Mouse (Mus musculus) liver, embryonic 15.5 days (tissue): ENCODE data around the gene Ap2b1. TPM values are rescaled to one million over a fixed set of nuclear protein-coding genes. Genes with fewer than 3 reads are reported as not detected.
A peak's percentile ranks its signal among the peaks of the same experiment; 100 is the strongest.

ENCODE experiments used
- ATAC-seq: fragments of 200-750 bp; cut with Nextera tagmentation; 2 replicates; pipeline ENCODE4 v1.8.0; 2017; ENCODE audit warnings: moderate number of reproducible peaks, mild to moderate bottlenecking, moderate library complexity; ENCODE audit not compliant: insufficient read depth
- H3K27ac ChIP-seq: fragments of 300-500 bp; sonication (generic); replicated peaks from 2 replicates; pipeline ENCODE4 v1.5.1; 2015; ENCODE audit warnings: mild to moderate bottlenecking, inconsistent platforms
- H3K27me3 ChIP-seq: fragments of 300-500 bp; sonication (generic); 2 replicates; pipeline ENCODE4 v1.6.1; 2015; ENCODE audit warnings: mild to moderate bottlenecking, inconsistent platforms
- H3K36me3 ChIP-seq: fragments of 300-500 bp; sonication (generic); replicated peaks from 2 replicates; pipeline ENCODE4 v1.6.1; 2015; ENCODE audit warnings: moderate library complexity, mild to moderate bottlenecking, inconsistent platforms
- H3K4me1 ChIP-seq: fragments of 300-500 bp; sonication (generic); replicated peaks from 2 replicates; pipeline ENCODE4 v1.6.1; 2015; ENCODE audit warnings: inconsistent platforms
- H3K4me2 ChIP-seq: fragments of 300-500 bp; sonication (generic); 2 replicates; pipeline ENCODE4 v1.6.1; 2015; ENCODE audit warnings: moderate library complexity, mild to moderate bottlenecking, inconsistent platforms
- H3K4me3 ChIP-seq: fragments of 300-500 bp; sonication (generic); replicated peaks from 2 replicates; pipeline ENCODE4 v1.5.1; 2015; ENCODE audit warnings: mild to moderate bottlenecking, inconsistent platforms
- H3K9ac ChIP-seq: fragments of 300-500 bp; sonication (generic); 2 replicates; pipeline ENCODE4 v1.6.1; 2015; ENCODE audit warnings: moderate library complexity, mild to moderate bottlenecking, inconsistent platforms
- H3K9me3 ChIP-seq: fragments of 300-500 bp; sonication (generic); replicated peaks from 2 replicates; pipeline ENCODE4 v1.6.1; 2016; ENCODE audit warnings: inconsistent platforms
- WGBS: fragments of 180-500 bp; shearing (Covaris S2); methylation state at CpG from one replicate; pipeline ENCODE4 v1.1.7; 2015; ENCODE audit warnings: mixed read lengths; ENCODE audit not compliant: insufficient replicate concordance; 5-methylcytosine and 5-hydroxymethylcytosine counted together
- polyA plus RNA-seq: library from polyadenylated mRNA; unstranded; fragments of >200 nt; fragmentation: Nextera tagmentation; extraction: Ambion mirVana; gene quantifications from 2 replicates; pipeline ENCODE4 v1.2.1, GENCODE M21; 2015

The Ap2b1 gene
- polyA plus RNA-seq, 1 experiment from 2014 or later, result 19.6 TPM

GRCm38 (mm10) chr11:83282084-83282483 is 16.7 kb upstream of the Ap2b1 start:
- no peaks in the 10 kb centered on the region for H3K9me3 ChIP-seq
- no peak overlapping the region for H3K9ac ChIP-seq
- peaks cover 45% of the 10 kb centered on the region for H3K27me3 ChIP-seq
- H3K4me3 ChIP-seq, result peak overlapping the region; percentile 63
- H3K4me1 ChIP-seq, result peaks cover 50% of the 10 kb centered on the region
- peaks cover 70% of the 10 kb centered on the region for H3K36me3 ChIP-seq
- no peak overlapping the region for H3K27ac ChIP-seq
- WGBS, result 42% methylated on average over 2 of the region's 2 CpGs
- peak overlapping the region; percentile 48 for H3K4me2 ChIP-seq
- ATAC-seq, result no peak

DNA sequence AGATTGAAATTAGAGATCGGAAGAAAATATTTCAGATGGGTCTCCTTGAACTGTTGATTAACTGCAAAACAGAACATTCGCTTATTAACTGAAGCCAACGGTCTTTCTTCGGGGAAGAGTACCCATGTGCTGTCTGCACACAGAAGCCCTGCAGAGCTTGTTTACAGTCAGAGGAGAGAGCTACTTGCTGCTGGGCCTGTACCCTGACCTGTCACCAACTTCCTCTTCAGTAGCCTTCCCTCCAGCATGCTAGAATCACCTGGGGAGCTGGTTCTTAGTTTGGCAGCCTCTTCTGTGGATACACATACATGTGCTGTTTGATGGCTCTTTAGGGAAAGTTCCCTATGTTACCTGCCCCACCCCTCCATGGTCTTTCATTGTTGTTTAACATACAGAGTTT is 13.2 kb upstream of the Ap2b1 start:
- Histone ChIP-seq H3K36me3 (peaks cover 37% of the 10 kb centered on the region), H3K4me3 (peak overlapping the region; percentile 63), H3K4me2 (peak overlapping the region; percentile 48), H3K4me1 (peaks cover 78% of the 10 kb centered on the region), H3K27me3 (peaks cover 25% of the 10 kb centered on the region), H3K9me3 (no peaks in the 10 kb centered on the region), H3K27ac (peak overlapping the region; percentile 95), H3K9ac (peak overlapping the region; percentile 57)
- no peak for ATAC-seq
- 68% methylated on average over 4 of the region's 4 CpGs for WGBS

DNA sequence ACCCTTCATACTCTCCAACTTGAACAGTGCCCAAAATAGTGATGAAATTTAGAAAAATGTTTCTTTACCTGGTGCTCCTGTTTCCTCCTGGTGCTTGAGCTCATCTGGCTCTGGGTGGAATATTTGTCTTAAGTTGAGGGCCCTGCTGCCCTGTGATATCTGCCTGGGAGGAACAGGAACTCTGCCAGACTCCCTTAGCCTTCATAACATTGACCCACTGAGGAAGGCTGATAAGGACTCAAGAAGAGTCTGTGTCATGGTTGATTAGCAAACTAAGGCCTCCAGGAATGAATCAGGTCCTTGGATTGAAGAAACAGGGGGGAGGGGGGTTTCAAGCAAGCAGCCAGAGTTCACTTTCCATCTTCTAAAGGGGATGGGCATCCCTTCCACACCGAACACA is 12.3 kb upstream of the Ap2b1 start, which contains the start of gene Slfn14:
Gene Slfn14, minus strand, starts transcription at position 161 of the 400 bp plus-strand sequence.
- H3K4me2 ChIP-seq, result peak within 1 kb of the TSS; percentile 48
- peaks cover 82% of the 10 kb centered on the region for H3K4me1 ChIP-seq
- ATAC-seq, result peak; percentile 90
- peak within 1 kb of the TSS; percentile 63 for H3K4me3 ChIP-seq
- H3K9me3 ChIP-seq, result no peaks in the 10 kb centered on the region
- peaks cover 21% of the 10 kb centered on the region for H3K27me3 ChIP-seq
- H3K27ac ChIP-seq, result peak within 1 kb of the TSS; percentile 95
- 18% methylated on average over 1 of the region's 1 CpGs for WGBS
- H3K9ac ChIP-seq, result peak within 1 kb of the TSS; percentile 57
- H3K36me3 ChIP-seq, result peaks cover 29% of the 10 kb centered on the region

DNA sequence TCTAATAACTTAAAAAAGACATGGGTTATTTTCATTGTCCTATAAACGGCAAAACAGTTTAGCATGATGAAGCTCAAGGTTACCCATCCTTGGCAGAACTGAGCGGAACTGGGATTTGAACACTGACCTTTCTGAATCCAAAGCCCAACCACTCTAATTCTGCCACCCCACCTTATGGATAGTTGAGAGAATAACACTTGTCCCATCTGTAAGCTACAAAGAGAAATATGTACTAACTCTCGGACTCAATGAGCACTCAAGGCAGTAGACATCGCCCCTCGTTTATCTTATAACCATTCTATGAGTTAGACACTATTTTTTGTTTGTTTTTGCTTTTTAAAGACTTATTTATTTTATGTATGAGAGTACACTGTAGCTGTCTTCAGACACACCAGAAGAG is 9.8 kb upstream of the Ap2b1 start:
- H3K9ac ChIP-seq, result no peak overlapping the region
- H3K27ac ChIP-seq, result no peak overlapping the region
- peaks cover 76% of the 10 kb centered on the region for H3K4me1 ChIP-seq
- 87% methylated on average over 5 of the region's 5 CpGs for WGBS
- H3K27me3 ChIP-seq, result no peaks in the 10 kb centered on the region
- ATAC-seq, result no peak
- H3K4me2 ChIP-seq, result no peak overlapping the region
- H3K9me3 ChIP-seq, result no peaks in the 10 kb centered on the region
- H3K4me3 ChIP-seq, result no peak overlapping the region
- H3K36me3 ChIP-seq, result peaks cover 8% of the 10 kb centered on the region

DNA sequence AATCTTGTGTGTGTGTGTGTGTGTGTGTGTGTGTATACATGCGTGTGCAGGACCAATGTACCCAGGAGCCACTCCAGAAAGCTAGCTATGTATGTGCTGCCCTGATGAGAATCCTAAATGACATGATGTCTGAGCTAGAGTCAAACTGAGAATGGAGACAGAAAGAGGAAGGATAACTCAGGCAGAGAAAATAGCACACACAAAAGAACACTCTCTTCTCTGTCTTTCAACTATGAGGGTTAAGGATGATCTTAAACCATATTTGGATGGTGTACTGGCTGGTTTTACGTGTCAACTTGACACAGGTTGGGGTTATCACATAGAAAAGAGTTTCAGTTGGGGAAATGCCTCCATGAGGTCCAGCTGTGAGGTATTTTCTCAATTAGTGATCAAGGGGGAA is 9.2 kb upstream of the Ap2b1 start:
- peaks cover 7% of the 10 kb centered on the region for H3K36me3 ChIP-seq
- no peak overlapping the region for H3K9ac ChIP-seq
- no peak for ATAC-seq
- no peaks in the 10 kb centered on the region for H3K9me3 ChIP-seq
- H3K27me3 ChIP-seq, result no peaks in the 10 kb centered on the region
- H3K4me1 ChIP-seq, result peaks cover 73% of the 10 kb centered on the region
- H3K27ac ChIP-seq, result peak overlapping the region; percentile 35
- H3K4me3 ChIP-seq, result no peak overlapping the region
- no peak overlapping the region for H3K4me2 ChIP-seq
- WGBS, result 75% methylated on average over 2 of the region's 2 CpGs

GRCm38 (mm10) chr11:83291375-83292250 is 7.2 kb upstream of the Ap2b1 start:
- H3K4me2 ChIP-seq, result peak overlapping the region; percentile 76
- peak overlapping the region; percentile 74 for H3K4me3 ChIP-seq
- peaks cover 65% of the 10 kb centered on the region for H3K4me1 ChIP-seq
- H3K9ac ChIP-seq, result peak overlapping the region; percentile 74
- peak overlapping the region; percentile 86 for H3K27ac ChIP-seq
- peak; percentile 92 for ATAC-seq
- no peaks in the 10 kb centered on the region for H3K9me3 ChIP-seq
- peaks cover 25% of the 10 kb centered on the region for H3K36me3 ChIP-seq
- WGBS, result under 1% methylated on average over 38 of the region's 38 CpGs
- H3K27me3 ChIP-seq, result no peaks in the 10 kb centered on the region

GRCm38 (mm10) chr11:83292251-83292587 is 6.6 kb upstream of the Ap2b1 start:
- Histone ChIP-seq H3K27ac (peak overlapping the region; percentile 86), H3K36me3 (peaks cover 31% of the 10 kb centered on the region), H3K4me1 (peaks cover 64% of the 10 kb centered on the region), H3K27me3 (no peaks in the 10 kb centered on the region), H3K4me3 (peak overlapping the region; percentile 74), H3K4me2 (peak overlapping the region; percentile 76), H3K9me3 (no peaks in the 10 kb centered on the region), H3K9ac (peak overlapping the region; percentile 74)
- no peak for ATAC-seq
- WGBS, result 0% methylated on average over 5 of the region's 5 CpGs

DNA sequence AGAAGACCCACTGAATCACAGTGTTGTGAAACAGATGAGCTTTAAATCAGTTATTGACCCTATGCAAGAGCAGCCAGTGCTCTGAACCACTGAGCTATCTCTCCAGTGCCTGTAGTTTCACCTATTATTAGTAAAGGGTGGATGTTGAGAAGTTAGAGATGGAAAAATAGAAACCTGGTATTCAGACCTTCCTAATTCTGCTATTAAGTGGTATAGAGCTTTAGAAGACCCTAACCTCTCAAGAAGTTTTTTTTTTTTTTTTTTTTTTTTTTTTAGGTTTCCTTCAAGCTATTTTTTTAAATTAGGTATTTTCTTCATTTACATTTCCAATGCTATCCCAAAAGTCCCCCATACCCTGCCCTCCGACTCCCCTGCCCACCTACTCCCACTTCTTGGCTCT is 5.6 kb upstream of the Ap2b1 start:
- H3K4me2 ChIP-seq, result peak overlapping the region; percentile 76
- H3K27me3 ChIP-seq, result no peaks in the 10 kb centered on the region
- peaks cover 67% of the 10 kb centered on the region for H3K4me1 ChIP-seq
- WGBS, result 76% methylated on average over 1 of the region's 1 CpGs
- peak overlapping the region; percentile 86 for H3K27ac ChIP-seq
- no peaks in the 10 kb centered on the region for H3K9me3 ChIP-seq
- H3K36me3 ChIP-seq, result peaks cover 36% of the 10 kb centered on the region
- H3K4me3 ChIP-seq, result peak overlapping the region; percentile 74
- no peak for ATAC-seq
- peak overlapping the region; percentile 74 for H3K9ac ChIP-seq

GRCm38 (mm10) chr11:83294133-83294532 is 4.7 kb upstream of the Ap2b1 start:
- Histone ChIP-seq H3K9me3 (no peaks in the 10 kb centered on the region), H3K27ac (no peak overlapping the region), H3K36me3 (peaks cover 36% of the 10 kb centered on the region), H3K9ac (no peak overlapping the region), H3K27me3 (no peaks in the 10 kb centered on the region), H3K4me1 (peaks cover 59% of the 10 kb centered on the region), H3K4me2 (peak overlapping the region; percentile 76), H3K4me3 (peak overlapping the region; percentile 74; the same call in 1 of the 2 replicates)
- WGBS, result 93% methylated on average over 2 of the region's 2 CpGs
- no peak for ATAC-seq

GRCm38 (mm10) chr11:83297816-83298215 is 1.0 kb upstream of the Ap2b1 start:
- no peaks in the 10 kb centered on the region for H3K27me3 ChIP-seq
- H3K27ac ChIP-seq, result peak overlapping the region; percentile 94
- WGBS, result 41% methylated on average over 6 of the region's 6 CpGs
- ATAC-seq, result no peak
- H3K9me3 ChIP-seq, result no peaks in the 10 kb centered on the region
- peaks cover 60% of the 10 kb centered on the region for H3K4me1 ChIP-seq
- H3K4me2 ChIP-seq, result peak overlapping the region; percentile 77
- H3K4me3 ChIP-seq, result peak overlapping the region; percentile 82
- peaks cover 36% of the 10 kb centered on the region for H3K36me3 ChIP-seq
- H3K9ac ChIP-seq, result peak overlapping the region; percentile 82

DNA sequence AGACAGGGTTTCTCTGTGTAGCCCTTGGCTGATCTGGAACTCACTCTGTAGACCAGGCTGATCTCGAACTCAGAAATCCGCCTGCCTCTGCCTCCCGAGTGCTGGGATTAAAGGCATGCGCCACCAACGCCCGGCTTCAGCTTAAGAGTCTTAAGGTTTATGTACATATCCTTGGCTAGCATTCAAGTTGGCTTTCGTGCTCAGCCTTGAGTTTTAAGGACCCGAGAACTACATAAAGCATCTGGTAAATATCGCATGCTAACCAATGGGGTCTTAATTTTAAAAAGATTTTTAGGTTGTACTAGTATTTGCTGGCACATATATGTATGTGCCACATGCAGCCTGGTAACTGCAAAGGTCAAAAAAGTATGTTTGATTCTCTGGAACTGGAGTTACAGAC is 900 bp downstream of the Ap2b1 start:
- Histone ChIP-seq H3K27ac (no peak overlapping the region), H3K9ac (no peak overlapping the region), H3K9me3 (no peaks in the 10 kb centered on the region), H3K36me3 (peaks cover 28% of the 10 kb centered on the region), H3K4me1 (peaks cover 63% of the 10 kb centered on the region), H3K4me3 (no peak overlapping the region), H3K27me3 (no peaks in the 10 kb centered on the region), H3K4me2 (peak overlapping the region; percentile 77)
- ATAC-seq, result no peak
- WGBS, result 89% methylated on average over 9 of the region's 9 CpGs
